Mouse (Mus musculus) liver, embryonic 14.5 days (tissue): Measurements from ENCODE around the gene Col1a2. TPM values are rescaled to one million over a fixed set of nuclear protein-coding genes. Genes with fewer than 3 reads are reported as not detected.

Experiments
- ATAC-seq: fragments of 200-750 bp; cut with Nextera tagmentation; 2 replicates; pipeline ENCODE4 v1.8.0; 2017; ENCODE audit warnings: moderate number of reproducible peaks, mild to moderate bottlenecking, moderate library complexity; ENCODE audit not compliant: insufficient read depth
- DNase-seq, 3 experiments: peaks; one replicate each; pipeline ENCODE4 v3.0.0-alpha.2; 2012 to 2013; ENCODE audit warnings: low read depth in 3 of 3, low spot score in 3 of 3
- H3K27ac ChIP-seq: fragments of 300-500 bp; sonication (generic); 2 replicates; pipeline ENCODE4 v1.5.1; 2014; ENCODE audit warnings: moderate library complexity, mild to moderate bottlenecking, control low read depth, inconsistent platforms
- H3K27me3 ChIP-seq: fragments of 300-500 bp; sonication (generic); 2 replicates; pipeline ENCODE4 v1.6.1; 2014; ENCODE audit warnings: mild to moderate bottlenecking, low read length, moderate library complexity; ENCODE audit not compliant: control insufficient read depth, insufficient read depth
- H3K36me3 ChIP-seq: fragments of 300-500 bp; sonication (generic); replicated peaks from 2 replicates; pipeline ENCODE4 v1.6.1; 2014; ENCODE audit warnings: low read depth; ENCODE audit not compliant: control insufficient read depth, insufficient read depth
- H3K4me1 ChIP-seq, 2 experiments: fragments of 200-500 bp in 1 of 2; fragments of 300-500 bp in 1 of 2; sonication (generic) in 1 of 2; replicated peaks; 2 replicates each; pipeline ENCODE4 v1.6.1; 2012 to 2014; ENCODE audit warnings: antibody characterized with exemption in 1 of 2, inconsistent platforms in 1 of 2, low read length in 1 of 2; ENCODE audit not compliant: control insufficient read depth in 2 of 2, insufficient read depth in 2 of 2
- H3K4me2 ChIP-seq: fragments of 300-500 bp; sonication (generic); 2 replicates; pipeline ENCODE4 v1.6.1; 2014; ENCODE audit warnings: low read depth, mild to moderate bottlenecking, control low read depth, moderate library complexity
- H3K4me3 ChIP-seq, 2 experiments: fragments of 200-500 bp in 1 of 2; fragments of 300-500 bp in 1 of 2; sonication (generic) in 1 of 2; 2 replicates each; pipeline ENCODE4 v1.5.1; 2012 to 2014; ENCODE audit warnings: low read depth in 2 of 2, low read length in 2 of 2, mild to moderate bottlenecking in 2 of 2, control low read depth in 1 of 2, inconsistent platforms in 1 of 2, moderate library complexity in 1 of 2; ENCODE audit not compliant: insufficient read depth in 1 of 2
- H3K9ac ChIP-seq: fragments of 300-500 bp; sonication (generic); replicated peaks from 2 replicates; pipeline ENCODE4 v1.6.1; 2014; ENCODE audit warnings: mild to moderate bottlenecking, control low read depth, moderate library complexity
- H3K9me3 ChIP-seq: fragments of 300-500 bp; sonication (generic); 2 replicates; pipeline ENCODE4 v1.6.1; 2016; ENCODE audit warnings: low read length, mixed read lengths; ENCODE audit not compliant: control insufficient read depth
- CTCF ChIP-seq: IDR thresholded peaks from 2 replicates; pipeline ENCODE4 v1.5.1; 2016; ENCODE audit warnings: antibody characterized with exemption, low read depth, control low read depth
- EP300 ChIP-seq: IDR thresholded peaks from 2 replicates; pipeline ENCODE4 v1.6.1; 2016; ENCODE audit warnings: antibody characterized with exemption, low read depth
- WGBS: fragments of 180-500 bp; shearing (Covaris S2); extraction: QIAGEN DNeasy Blood & Tissue Kit; methylation state at CpG from one replicate; pipeline ENCODE4 v1.1.7; 2014; ENCODE audit not compliant: insufficient replicate concordance; 5-methylcytosine and 5-hydroxymethylcytosine counted together
- polyA plus RNA-seq, 2 experiments: library from polyadenylated mRNA; depleted of rRNA in 1 of 2; stranded (reverse) in 1 of 2; unstranded in 1 of 2; fragments of >200 nt; fragmentation: Nextera tagmentation in 1 of 2; extraction: Ambion mirVana in 1 of 2; gene quantifications; 2 replicates each; pipeline versions ENCODE4 v1.2.1 to v1.2.3; 2012 to 2014

Gene Col1a2
- polyA plus RNA-seq, 2 experiments, result 16.2 to 22.8 TPM

DNA sequence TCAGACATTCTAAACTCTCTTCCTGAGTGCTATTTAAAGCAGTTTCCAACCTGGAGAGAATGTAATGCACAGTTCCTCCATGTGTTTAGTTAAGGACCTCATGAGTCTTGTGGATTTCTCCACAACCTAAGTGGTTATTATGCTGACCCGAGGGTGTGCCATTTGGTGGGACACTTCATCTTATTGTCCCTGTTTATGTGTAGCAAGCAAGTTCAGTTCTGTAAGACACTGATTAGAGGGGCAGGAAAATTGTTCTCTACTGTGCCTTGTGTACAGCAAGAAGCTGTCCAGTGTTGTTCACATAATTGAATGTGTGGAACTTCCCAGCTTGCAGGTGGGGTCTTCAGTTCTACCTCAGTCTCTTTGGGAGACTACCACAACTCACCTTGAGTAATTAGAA, 15.6 kb upstream of the Col1a2 start:
- Histone ChIP-seq H3K4me1 (no peaks in the 10 kb centered on the region; a peak in 1 of 4 replicates), H3K36me3 (no peaks in the 10 kb centered on the region), H3K9ac (no peak overlapping the region), H3K9me3 (no peaks in the 10 kb centered on the region), H3K27me3 (no peaks in the 10 kb centered on the region), H3K27ac (no peak overlapping the region), H3K4me3 (no peak overlapping the region), H3K4me2 (no peak overlapping the region)
- no peak for DNase-seq
- 33% methylated on average over 1 of the region's 1 CpGs for WGBS
- TF ChIP-seq EP300 (no peak), CTCF (no peak)
- no peak for ATAC-seq

DNA sequence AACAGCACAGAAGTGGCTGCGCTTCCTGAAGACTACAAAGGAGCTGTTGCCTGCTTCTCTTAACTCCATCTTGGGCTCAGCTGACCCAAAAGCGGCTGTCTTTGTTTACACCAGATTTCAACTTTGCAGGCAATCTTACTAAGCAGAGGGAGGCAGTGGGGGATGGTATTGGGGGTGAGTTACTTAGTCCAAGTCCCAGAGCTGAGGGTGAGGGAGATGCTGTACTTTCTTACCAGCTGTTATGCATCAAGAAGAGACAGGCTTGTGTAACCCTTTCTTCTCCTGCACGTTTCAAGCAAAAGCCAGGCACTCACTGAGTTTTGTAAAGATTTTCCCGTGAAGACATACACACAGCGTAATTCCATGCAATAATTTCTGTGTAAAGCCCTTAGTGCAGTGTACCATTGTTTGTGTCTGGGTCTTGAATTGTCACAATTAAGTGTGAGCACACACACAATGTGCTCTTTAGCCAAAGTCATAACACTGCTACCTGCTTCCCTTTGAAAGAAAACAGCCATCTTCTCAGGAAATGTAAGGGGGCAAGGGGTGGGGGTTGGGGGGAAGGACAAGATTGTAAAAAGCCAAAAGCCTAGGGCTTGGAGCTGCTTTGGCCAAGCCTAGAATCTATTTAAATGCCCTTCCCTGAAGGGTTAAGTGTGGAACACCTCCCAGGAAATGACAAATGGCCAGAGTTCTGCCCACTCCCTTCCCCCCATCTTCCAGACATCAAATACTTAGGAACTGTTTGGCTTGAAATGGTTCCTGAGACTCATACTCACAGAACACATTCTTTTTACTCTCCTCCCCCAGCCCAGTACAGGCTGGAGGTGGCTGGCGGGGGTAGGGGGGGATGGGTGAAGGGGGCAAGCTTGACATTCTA, 15.0 kb upstream of the Col1a2 start:
- no peak overlapping the region for H3K27ac ChIP-seq
- H3K27me3 ChIP-seq, result no peaks in the 10 kb centered on the region
- H3K9me3 ChIP-seq, result no peaks in the 10 kb centered on the region
- no peaks in the 10 kb centered on the region; a peak in 1 of 4 replicates for H3K4me1 ChIP-seq
- no peak for DNase-seq
- WGBS, result 37% methylated on average over 6 of the region's 6 CpGs
- TF ChIP-seq CTCF, result no peak
- TF ChIP-seq EP300, result no peak
- H3K9ac ChIP-seq, result no peak overlapping the region
- no peak for ATAC-seq
- H3K4me3 ChIP-seq, result no peak overlapping the region
- H3K36me3 ChIP-seq, result no peaks in the 10 kb centered on the region
- H3K4me2 ChIP-seq, result no peak overlapping the region

DNA sequence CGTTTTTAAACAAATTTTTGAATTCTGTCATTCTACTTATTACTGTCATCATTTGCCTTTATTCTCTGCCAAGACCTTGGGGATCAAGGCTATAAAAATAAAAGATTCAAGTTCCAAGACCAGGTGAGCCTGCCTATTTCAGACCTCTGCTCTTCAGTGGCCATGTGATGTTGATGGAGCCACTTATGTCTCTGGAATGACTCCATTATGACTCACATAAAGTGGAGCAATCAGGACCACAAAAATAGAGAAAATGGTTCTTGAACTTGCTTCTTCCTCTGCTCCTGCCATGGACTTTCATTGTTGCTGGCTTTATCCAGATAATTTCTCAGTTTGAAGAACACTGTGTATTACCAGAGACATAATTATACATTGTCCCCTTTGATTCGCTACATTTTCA, 10.9 kb upstream of the Col1a2 start:
- ATAC-seq (no peak), DNase-seq (no peak)
- whole genome bisulfite sequencing, result 28% methylated on average over 2 of the region's 2 CpGs
- no peak overlapping the region for H3K27ac ChIP-seq
- TF ChIP-seq EP300 (no peak), CTCF (no peak)
- H3K36me3 ChIP-seq, result no peaks in the 10 kb centered on the region
- H3K4me1 ChIP-seq, result no peaks in the 10 kb centered on the region; a peak in 1 of 4 replicates
- H3K9ac ChIP-seq, result no peak overlapping the region
- H3K4me3 ChIP-seq, result no peak overlapping the region
- H3K27me3 ChIP-seq, result no peaks in the 10 kb centered on the region
- no peak overlapping the region for H3K4me2 ChIP-seq
- H3K9me3 ChIP-seq, result no peaks in the 10 kb centered on the region

DNA sequence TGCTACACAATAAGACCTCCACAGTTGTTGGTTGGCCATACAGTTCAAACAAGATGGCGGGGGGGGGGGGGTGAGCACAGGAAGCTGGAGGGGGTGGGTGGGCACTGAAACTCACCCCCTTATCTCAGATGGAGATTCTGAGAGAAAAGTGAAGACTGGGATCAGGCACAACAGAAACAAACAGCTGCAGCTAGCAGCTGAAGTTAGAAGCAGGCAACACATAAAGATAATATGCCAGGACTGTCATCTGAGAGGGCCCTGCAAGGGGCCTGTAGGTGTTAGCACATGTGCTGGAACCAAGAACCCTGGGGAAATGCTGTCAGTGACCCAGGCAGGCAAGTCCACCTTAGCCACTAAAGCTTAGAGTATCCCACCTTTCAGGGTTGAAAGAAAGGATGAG, 8.2 kb upstream of the Col1a2 start:
- H3K9ac ChIP-seq, result no peak overlapping the region
- DNase-seq, result no peak
- WGBS, result 46% methylated on average over 1 of the region's 1 CpGs
- TF ChIP-seq CTCF (no peak), EP300 (no peak)
- no peak overlapping the region for H3K4me2 ChIP-seq
- no peak overlapping the region for H3K4me3 ChIP-seq
- ATAC-seq, result no peak
- H3K4me1 ChIP-seq, result no peaks in the 10 kb centered on the region
- no peaks in the 10 kb centered on the region for H3K27me3 ChIP-seq
- H3K9me3 ChIP-seq, result no peaks in the 10 kb centered on the region
- no peaks in the 10 kb centered on the region for H3K36me3 ChIP-seq
- no peak overlapping the region for H3K27ac ChIP-seq

DNA sequence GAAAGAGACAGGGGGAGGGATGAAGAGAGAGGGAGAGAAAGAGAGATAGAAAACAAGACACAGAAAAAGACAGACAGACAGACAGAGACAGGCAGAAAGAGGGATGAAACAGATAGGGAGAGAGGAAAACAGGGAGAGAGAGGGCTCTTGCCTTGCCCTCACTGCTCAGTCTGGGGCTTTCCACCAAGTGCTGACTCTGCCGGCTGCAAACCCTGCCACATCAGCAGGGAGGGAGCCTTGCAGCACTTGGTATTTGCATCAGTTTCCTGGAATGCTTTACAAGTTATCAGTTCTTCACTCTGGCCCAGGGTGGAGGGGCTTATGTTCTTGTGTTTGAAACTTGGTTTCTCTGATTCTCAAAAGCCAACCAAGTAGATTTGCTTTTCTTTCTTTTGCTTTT, 1.5 kb upstream of the Col1a2 start:
- TF ChIP-seq CTCF (no peak), EP300 (no peak)
- no peak for ATAC-seq
- Histone ChIP-seq H3K27ac (no peak overlapping the region), H3K4me2 (no peak overlapping the region), H3K4me1 (peaks cover 0 to 5% of the 10 kb centered on the region in 2 experiments; a peak in 1 of 4 replicates), H3K9me3 (no peaks in the 10 kb centered on the region), H3K4me3 (no peak overlapping the region), H3K36me3 (no peaks in the 10 kb centered on the region), H3K27me3 (peaks cover 4% of the 10 kb centered on the region), H3K9ac (no peak overlapping the region)
- WGBS, result 0% methylated on average over 1 of the region's 1 CpGs
- no peak for DNase-seq
